Mouse (Mus musculus) 416B (cell line): ENCODE data around the gene Lmf2.

Source experiments
- DNase-seq: peaks from one replicate; pipeline ENCODE4 v3.0.0; 2011; ENCODE audit warnings: low read depth

Lmf2 gene

GRCm38 (mm10) chr15:89372536-89372935 is 17.1 kb upstream of the Lmf2 start:
- no peak for DNase-seq

- peak; percentile 46 for DNase-seq
These were observed 16.6 kb upstream of the Lmf2 start for GRCm38 (mm10) chr15:89372068-89372467.

DNA sequence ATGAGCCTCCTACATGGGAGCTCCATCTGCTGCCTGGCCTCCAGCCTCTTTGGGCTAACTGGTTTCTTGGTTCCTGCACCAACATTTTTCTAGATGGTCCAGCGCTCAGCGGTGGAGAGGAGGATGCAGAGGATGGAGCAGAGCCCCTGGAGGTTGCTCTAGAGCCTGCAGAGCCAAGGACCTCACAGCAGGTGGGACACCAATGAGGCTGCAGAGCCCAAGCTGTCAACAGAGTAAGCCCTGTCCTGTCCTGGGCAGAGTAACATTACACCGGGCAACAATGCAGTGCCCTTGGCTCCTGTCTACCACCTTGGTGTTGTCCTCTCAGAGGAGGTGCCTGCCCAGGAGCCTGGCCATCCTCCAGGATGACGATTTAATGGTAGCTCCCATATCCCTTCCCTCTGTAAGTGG is 9.7 kb upstream of the Lmf2 start:
- DNase-seq = no peak

GRCm38 (mm10) chr15:89363051-89363450 is 7.6 kb upstream of the Lmf2 start:
- no peak for DNase-seq

GRCm38 (mm10) chr15:89358784-89359183 is 3.3 kb upstream of the Lmf2 start:
- DNase-seq = no peak

DNA sequence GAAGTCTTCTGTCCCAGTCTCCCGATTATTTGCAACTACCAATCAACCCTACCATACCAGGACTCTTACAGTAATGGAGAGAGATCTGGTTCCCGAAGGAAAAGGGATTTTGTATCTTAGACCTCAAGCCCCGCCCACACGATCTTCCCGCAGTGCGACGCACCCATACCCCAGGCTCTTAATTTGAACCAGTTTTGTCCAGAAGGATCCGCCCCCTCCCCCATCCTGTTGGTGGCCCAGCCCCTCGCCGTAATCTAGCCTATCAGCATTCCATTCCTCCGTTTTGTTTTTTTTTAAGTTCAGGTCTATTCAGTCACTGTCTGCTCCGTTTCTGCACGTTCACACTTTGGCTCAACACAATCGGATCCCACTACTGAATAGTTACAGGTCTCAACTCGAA is 913 bp upstream of the Lmf2 start:
- peak; percentile 96 for DNase-seq

DNA sequence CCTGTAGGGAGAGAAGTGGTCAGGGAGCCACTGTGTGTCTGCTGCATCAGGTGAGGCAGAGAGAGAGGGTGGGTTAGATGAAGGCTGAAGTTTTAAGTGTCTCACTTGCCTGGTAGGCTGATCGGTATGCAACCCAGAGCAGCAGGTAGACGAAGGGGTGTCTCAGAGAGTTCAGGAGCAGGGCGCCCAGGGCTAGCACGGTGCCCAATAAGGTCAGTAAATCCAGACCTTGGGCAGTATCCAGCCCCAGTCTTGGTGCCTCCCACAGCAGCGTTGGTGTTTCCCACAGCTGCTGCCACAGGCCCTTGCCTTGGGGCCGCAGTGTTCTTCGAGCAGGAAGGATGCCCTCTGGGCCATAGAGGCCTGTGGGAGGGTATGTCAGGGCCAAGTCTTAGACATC is 1.0 kb downstream of the Lmf2 start:
- DNase-seq = no peak

GRCm38 (mm10) chr15:89353837-89354236 is 1.6 kb downstream of the Lmf2 start:
- no peak for DNase-seq

DNA sequence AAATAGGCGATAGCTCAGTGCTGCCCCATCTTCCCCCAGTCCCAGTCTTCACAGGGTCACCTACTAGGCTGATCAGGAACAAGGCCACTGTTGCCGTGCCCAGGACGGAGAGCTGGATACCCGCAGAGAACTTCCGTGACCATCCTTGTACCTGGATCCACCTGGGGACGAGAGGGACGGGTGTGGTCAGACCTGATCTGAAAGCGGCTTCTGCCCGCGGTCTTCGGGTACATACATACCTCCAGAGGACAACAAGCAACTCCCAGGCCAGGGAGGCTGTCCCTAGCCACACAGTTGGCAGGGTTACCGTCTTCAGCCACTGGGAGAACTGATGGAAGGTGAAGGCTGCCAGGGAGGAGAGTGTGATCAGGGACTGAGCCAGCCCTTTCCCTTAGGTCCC is 2.7 kb downstream of the Lmf2 start:
- no peak for DNase-seq

DNA sequence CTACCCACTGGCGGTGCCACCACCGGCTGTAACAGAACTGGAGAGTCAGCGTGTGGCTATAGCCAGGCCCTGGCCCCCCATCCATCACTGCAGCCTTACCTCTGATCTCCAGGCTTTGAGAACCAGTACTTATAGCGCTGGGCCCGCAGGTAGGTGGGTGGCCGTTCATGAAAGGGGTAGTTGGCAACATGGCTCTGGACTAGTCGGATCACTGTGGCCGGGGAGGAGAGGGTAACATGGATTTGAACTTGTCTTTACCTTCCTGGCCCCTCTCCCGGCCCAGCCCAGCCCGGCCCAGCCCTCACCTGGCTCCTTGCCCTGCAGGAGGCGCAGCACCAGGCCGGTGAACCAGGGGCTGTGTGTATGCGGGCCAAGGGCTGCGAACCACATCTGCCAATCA is 3.4 kb downstream of the Lmf2 start:
- DNase-seq = no peak

DNA sequence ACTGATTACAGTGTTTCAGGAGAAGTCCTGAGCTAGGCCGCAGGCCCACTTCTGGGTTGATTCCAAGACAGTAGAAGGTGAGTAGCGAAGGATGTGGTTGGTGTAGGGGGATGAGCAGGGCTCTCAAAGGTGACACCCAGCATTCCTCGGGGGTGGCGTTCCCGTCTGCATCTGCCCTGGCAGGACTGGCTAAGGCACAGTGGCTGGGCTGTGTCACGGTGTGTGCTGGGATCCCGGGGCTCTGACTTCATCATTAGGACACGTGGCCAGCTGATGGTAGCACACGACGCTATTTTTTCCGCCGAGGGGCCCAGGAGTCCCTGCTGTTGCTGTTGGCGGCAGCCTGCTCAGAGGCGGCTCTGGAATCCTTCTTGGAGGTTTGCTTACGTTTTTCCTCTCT is 4.2 kb downstream of the Lmf2 start:
- no peak for DNase-seq

DNA sequence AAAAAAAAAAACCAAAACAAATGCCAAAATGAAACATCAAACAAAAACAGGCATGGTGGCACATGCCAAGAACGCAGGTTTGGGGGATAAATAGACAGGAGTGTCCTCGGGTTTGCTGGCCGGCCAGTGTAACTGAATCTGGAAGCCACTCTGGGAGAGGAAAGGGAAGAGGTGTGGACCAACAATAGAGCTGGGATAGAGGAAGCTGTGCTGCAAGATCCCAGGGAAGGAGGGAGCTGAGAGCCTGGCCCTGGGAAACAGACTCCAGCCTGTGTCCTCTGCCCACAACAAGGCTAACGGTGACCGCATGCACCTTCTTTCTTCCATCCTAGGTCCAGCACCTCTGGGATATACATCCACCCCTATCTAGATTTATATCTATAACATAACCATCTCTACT is 5.0 kb downstream of the Lmf2 start:
- DNase-seq = no peak

DNA sequence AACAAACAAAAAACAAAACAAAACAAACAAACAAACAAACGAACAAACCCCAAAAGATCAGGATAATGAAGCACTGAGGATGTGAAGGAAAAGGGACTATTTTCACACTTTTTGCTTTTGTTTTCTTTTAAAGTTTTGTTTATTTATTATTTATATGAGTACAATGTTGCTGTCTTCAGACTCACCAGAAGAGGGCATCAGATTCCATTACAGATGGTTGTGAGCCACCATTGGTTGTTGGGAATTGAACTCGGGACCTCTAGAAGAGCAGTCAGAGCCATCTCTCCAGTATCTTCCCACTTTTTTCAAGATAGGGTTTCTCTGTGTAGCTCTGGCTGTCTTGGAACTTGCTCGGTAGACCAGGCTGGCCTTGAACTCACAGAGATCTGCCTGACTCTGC is 12.1 kb downstream of the Lmf2 start:
- peak; percentile 26 for DNase-seq

- peak; percentile 19 for DNase-seq
These were observed 13.8 kb downstream of the Lmf2 start for GRCm38 (mm10) chr15:89341678-89342077.

DNA sequence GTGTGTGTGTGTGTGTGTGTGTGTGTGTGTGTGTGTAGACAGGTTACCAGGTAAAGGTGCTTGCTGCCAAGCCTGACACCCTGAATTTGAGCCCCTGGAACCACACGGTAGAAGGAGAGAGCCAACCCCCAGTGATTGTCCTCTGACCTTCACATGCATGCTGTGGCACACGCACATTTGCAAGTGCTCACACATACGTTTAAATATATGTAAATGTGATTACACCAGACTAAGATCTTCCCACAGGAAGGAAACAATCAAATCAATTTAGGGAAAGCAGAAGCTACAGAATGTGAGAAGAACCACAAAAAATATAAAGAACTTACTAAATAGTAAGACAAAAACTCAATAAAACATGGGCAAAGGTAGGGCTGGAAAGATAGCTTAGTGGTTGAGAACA is 15.3 kb downstream of the Lmf2 start:
- peak; percentile 34 for DNase-seq

DNA sequence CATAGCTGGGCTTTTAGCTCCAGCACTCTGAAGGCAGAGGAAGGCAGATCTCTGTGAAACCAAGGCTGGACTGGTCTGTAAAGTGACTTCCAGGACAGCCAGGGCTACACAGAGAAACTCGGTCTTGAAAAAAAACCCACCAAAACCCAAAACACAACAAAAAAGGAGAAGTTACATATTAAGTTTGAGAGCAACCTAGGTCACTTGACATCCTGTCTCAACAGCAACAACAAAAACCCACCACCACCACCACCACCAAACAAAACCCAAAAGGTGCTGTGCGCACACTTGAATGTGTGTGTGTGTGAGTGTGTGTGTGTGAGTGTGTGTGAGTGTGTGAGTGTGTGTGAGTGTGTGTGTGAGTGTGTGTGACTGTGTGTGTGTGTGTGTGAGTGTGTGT is 15.8 kb downstream of the Lmf2 start:
- DNase-seq = peak; percentile 82

- DNase-seq = no peak
These were observed 19.0 kb downstream of the Lmf2 start for GRCm38 (mm10) chr15:89336422-89336821.

DNA sequence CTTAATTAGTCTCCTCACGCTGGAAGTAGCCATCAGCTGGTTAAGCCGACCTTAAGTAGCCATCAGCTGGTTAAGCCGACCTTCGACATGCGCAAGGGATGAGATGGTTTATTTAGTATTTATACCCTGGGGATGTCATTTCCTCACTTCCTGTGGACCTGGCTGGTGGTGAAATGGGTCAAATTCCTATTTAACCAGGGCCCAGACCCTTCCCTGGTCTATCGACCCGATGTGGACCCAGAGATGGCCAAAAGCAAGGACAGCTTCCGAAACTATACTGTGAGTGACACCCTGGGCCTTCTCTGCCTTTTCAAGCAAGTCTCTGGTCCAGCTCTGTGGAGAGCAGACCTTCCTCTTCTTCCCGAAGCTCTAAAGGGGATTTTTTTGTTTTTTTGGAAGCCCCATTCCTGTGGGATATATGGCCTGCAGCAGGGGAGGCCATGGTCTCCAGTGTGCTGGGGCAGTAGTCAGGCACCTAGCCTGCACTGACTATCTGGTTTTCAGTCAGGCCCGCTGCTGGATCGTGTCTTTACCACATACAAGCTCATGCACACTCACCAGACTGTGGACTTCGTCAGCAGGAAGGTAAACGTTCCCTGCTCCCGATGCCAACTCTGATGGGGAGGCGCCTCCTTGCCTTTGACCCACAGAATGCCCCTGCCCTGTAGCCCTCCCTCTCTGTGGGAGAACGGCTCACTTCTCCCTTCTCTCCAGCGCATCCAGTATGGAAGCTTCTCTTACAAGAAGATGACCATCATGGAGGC is 20.5 kb downstream of the Lmf2 start:
- DNase-seq = no peak

GRCm38 (mm10) chr15:89334271-89334670 is 21.2 kb downstream of the Lmf2 start, which contains the start of gene Miox:
TSS of gene Miox (plus strand) at chr15:89334398.
- DNase-seq = no peak

DNA sequence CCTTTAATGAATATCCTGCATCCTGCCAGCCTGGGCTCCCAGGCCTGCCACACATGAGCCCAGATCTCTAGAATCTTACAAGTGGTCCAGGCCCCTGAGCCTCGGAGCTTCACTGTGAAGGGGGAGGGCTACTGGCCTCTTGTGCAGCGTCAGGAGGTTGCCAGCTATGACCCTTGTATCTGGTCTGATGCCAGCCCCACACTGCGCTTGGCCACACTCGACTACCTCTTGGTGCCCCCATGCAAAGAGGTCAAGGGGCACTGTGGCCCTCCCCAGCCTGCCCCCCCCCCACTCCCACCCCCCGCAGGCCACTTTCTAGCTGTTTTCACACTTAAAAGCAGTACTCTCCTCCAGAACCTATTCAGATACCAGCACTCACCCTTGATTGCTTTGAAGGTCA is 29.0 kb downstream of the Lmf2 start:
- DNase-seq = no peak

- DNase-seq = no peak
These were observed 31.8 kb downstream of the Lmf2 start for GRCm38 (mm10) chr15:89323656-89324055.

- DNase-seq = no peak
These were observed 32.6 kb downstream of the Lmf2 start, which contains the start of gene Adm2 for GRCm38 (mm10) chr15:89322670-89323522. TSS of gene Adm2 (plus strand) at chr15:89322720.

GRCm38 (mm10) chr15:89321264-89321663 is 34.2 kb downstream of the Lmf2 start:
- DNase-seq = peak; percentile 81
